Mouse (Mus musculus): Measurements from ENCODE around the gene Fbxl17. TPM values are rescaled to one million over a fixed set of nuclear protein-coding genes. Genes with fewer than 3 reads are reported as not detected.

The Fbxl17 gene
- total RNA-seq, 2 experiments from 2014 or later, result 58.7 to 62.7 TPM

- no peak for DNase-seq (ENCODE audit: low spot score in 2 of 2)
Measured at GRCm38 (mm10) chr17:63403801-63404415, 95.9 kb downstream of the Fbxl17 start.

GRCm38 (mm10) chr17:63402741-63403681 lies 96.8 kb downstream of the Fbxl17 start:
- DNase-seq (ENCODE audit: low spot score in 2 of 2), result no peak

- no peak for DNase-seq (ENCODE audit: low spot score in 2 of 2)
Measured at GRCm38 (mm10) chr17:63402170-63402569, 97.6 kb downstream of the Fbxl17 start.

- DNase-seq (ENCODE audit: low spot score in 2 of 2), result no peak
Measured at GRCm38 (mm10) chr17:63400640-63401039, 99.2 kb downstream of the Fbxl17 start.

GRCm38 (mm10) chr17:63399816-63400215 lies 100.0 kb downstream of the Fbxl17 start:
- no peak for DNase-seq (ENCODE audit: low spot score in 2 of 2)

GRCm38 (mm10) chr17:63391506-63391905 lies 108.3 kb downstream of the Fbxl17 start:
- no peak for DNase-seq (ENCODE audit: low spot score in 2 of 2)

GRCm38 (mm10) chr17:63390951-63391350 lies 108.9 kb downstream of the Fbxl17 start:
- DNase-seq (ENCODE audit: low spot score in 2 of 2), result no peak

- DNase-seq (ENCODE audit: low spot score in 2 of 2), result no peak
Measured at GRCm38 (mm10) chr17:63370977-63371376, 128.8 kb downstream of the Fbxl17 start.

GRCm38 (mm10) chr17:63369631-63370310 lies 130.0 kb downstream of the Fbxl17 start:
- DNase-seq (ENCODE audit: low spot score in 2 of 2), result no peak

- DNase-seq (ENCODE audit: low spot score in 2 of 2), result no peak
Measured at GRCm38 (mm10) chr17:63367476-63367875, 132.3 kb downstream of the Fbxl17 start.

- no peak for DNase-seq (ENCODE audit: low spot score in 2 of 2)
Measured at GRCm38 (mm10) chr17:63366045-63366444, 133.8 kb downstream of the Fbxl17 start.

- no peak for DNase-seq (ENCODE audit: low spot score in 2 of 2)
Measured at GRCm38 (mm10) chr17:63364605-63365004, 135.2 kb downstream of the Fbxl17 start.

GRCm38 (mm10) chr17:63362196-63362595 lies 137.6 kb downstream of the Fbxl17 start:
- DNase-seq (ENCODE audit: low spot score in 2 of 2), result no peak

- no peak for DNase-seq (ENCODE audit: low spot score in 2 of 2)
Measured at GRCm38 (mm10) chr17:63361679-63362078, 138.1 kb downstream of the Fbxl17 start.

- no peak for DNase-seq (ENCODE audit: low spot score in 2 of 2)
Measured at GRCm38 (mm10) chr17:63358837-63359236, 141.0 kb downstream of the Fbxl17 start.

GRCm38 (mm10) chr17:63356202-63356601 lies 143.6 kb downstream of the Fbxl17 start:
- DNase-seq (ENCODE audit: low spot score in 2 of 2), result no peak

- DNase-seq (ENCODE audit: low spot score in 2 of 2), result no peak
Measured at GRCm38 (mm10) chr17:63352634-63353195, 147.1 kb downstream of the Fbxl17 start.

GRCm38 (mm10) chr17:63351682-63352081 lies 148.1 kb downstream of the Fbxl17 start:
- DNase-seq (ENCODE audit: low spot score in 2 of 2), result no peak

GRCm38 (mm10) chr17:63350876-63351509 lies 148.8 kb downstream of the Fbxl17 start:
- no peak for DNase-seq (ENCODE audit: low spot score in 2 of 2)

- DNase-seq (ENCODE audit: low spot score in 2 of 2), result no peak
Measured at GRCm38 (mm10) chr17:63344101-63344500, 155.7 kb downstream of the Fbxl17 start.

GRCm38 (mm10) chr17:63343076-63343475 lies 156.7 kb downstream of the Fbxl17 start:
- DNase-seq (ENCODE audit: low spot score in 2 of 2), result no peak
